Mouse (Mus musculus): Measurements from ENCODE around the gene Uxs1.

Uxs1 gene

GRCm38 (mm10) chr1:43789765-43790164, 37.8 kb downstream of the Uxs1 start:
- DNase-seq, result no peak

- DNase-seq, result no peak
These were observed 40.9 kb downstream of the Uxs1 start for GRCm38 (mm10) chr1:43786711-43787110.

- no peak for DNase-seq
These were observed 42.3 kb downstream of the Uxs1 start for GRCm38 (mm10) chr1:43785316-43785715.

GRCm38 (mm10) chr1:43783186-43783585, 44.4 kb downstream of the Uxs1 start:
- DNase-seq, result no peak

GRCm38 (mm10) chr1:43782680-43783079, 44.9 kb downstream of the Uxs1 start:
- DNase-seq, result no peak

GRCm38 (mm10) chr1:43781672-43782071, 45.9 kb downstream of the Uxs1 start:
- no peak for DNase-seq

GRCm38 (mm10) chr1:43781195-43781594, 46.4 kb downstream of the Uxs1 start:
- no peak for DNase-seq

GRCm38 (mm10) chr1:43776106-43776505, 51.5 kb downstream of the Uxs1 start:
- DNase-seq, result peak; percentile 38

GRCm38 (mm10) chr1:43774126-43774525, 53.5 kb downstream of the Uxs1 start:
- no peak for DNase-seq

GRCm38 (mm10) chr1:43772694-43773093, 54.9 kb downstream of the Uxs1 start:
- no peak for DNase-seq

- no peak for DNase-seq
These were observed 57.6 kb downstream of the Uxs1 start for GRCm38 (mm10) chr1:43770032-43770431.

- no peak for DNase-seq
These were observed 58.3 kb downstream of the Uxs1 start for GRCm38 (mm10) chr1:43769348-43769747.

GRCm38 (mm10) chr1:43768385-43768990, 59.1 kb downstream of the Uxs1 start:
- no peak for DNase-seq

- no peak for DNase-seq
These were observed 61.3 kb downstream of the Uxs1 start for GRCm38 (mm10) chr1:43766328-43766727.

GRCm38 (mm10) chr1:43764481-43764880, 63.1 kb downstream of the Uxs1 start:
- no peak for DNase-seq

GRCm38 (mm10) chr1:43760085-43760484, 67.5 kb downstream of the Uxs1 start:
- DNase-seq, result no peak

GRCm38 (mm10) chr1:43754448-43755312, 72.9 kb downstream of the Uxs1 start:
- peak; percentile 35 for DNase-seq

- DNase-seq, result no peak
These were observed 89.1 kb downstream of the Uxs1 start for GRCm38 (mm10) chr1:43738519-43738894.

GRCm38 (mm10) chr1:43737812-43738518, 89.6 kb downstream of the Uxs1 start:
- no peak for DNase-seq

GRCm38 (mm10) chr1:43732657-43733056, 94.9 kb downstream of the Uxs1 start:
- DNase-seq, result no peak

- DNase-seq, result no peak
These were observed 95.5 kb downstream of the Uxs1 start for GRCm38 (mm10) chr1:43732100-43732499.

GRCm38 (mm10) chr1:43730491-43730924, 97.1 kb downstream of the Uxs1 start, which contains the start of gene 1500015O10Rik:
Gene 1500015O10Rik (plus strand): TSS chr1:43730602.
- DNase-seq, result peak; percentile 45

- DNase-seq, result no peak
These were observed 105.1 kb downstream of the Uxs1 start for GRCm38 (mm10) chr1:43722459-43722858.

GRCm38 (mm10) chr1:43718793-43719192, 108.8 kb downstream of the Uxs1 start:
- DNase-seq, result no peak
